9 mouse cellular contexts compared by ENCODE assay signal in the genomic region with DNA sequence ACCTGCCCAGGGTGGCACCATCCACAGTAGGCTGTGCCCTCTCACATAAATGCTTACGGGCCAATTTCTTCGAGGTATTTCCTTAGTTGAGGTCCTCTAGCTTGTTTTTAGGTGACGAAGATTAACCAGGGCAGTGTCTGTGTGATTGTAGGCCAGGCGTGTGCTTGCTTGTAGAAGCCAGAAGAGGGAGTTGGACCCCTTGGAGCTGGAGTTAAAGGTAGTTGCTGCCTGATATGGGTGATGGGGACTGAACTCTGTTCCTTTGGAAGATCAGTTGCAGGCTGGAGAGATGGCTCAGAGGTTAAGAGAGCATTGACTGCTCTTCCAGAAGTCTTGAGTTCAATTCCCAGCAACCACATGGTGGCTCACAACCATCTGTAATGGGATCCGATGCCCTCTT. TPM values are rescaled to one million over a fixed set of nuclear protein-coding genes. Genes with fewer than 3 reads are reported as not detected.
A peak's percentile ranks its signal among the peaks of the same experiment; 100 is the strongest.
DNase-seq lines count a peak whose midpoint lies in the region; ATAC-seq and TF ChIP-seq lines count a peak whose summit lies in the region.
"Had no signal": no experiment of that assay in that cellular context is flagged by ENCODE, and none has a peak within 500 bp of the region (broad histone marks: within the 10 kb centered on the region; RNA-seq: fewer than 3 reads in every experiment).

No protein-coding gene starts in this region.

- H3K4me3 ChIP-seq in lung, embryonic 16.5 days (ENCODE audit: low read length) = peak overlapping the region; percentile 89
- peak overlapping the region; percentile 73; the same call in 1 of the 2 replicates for H3K4me3 ChIP-seq in forebrain, embryonic 11.5 days (ENCODE audit: low read depth, low read length)
- H3K4me3 ChIP-seq in limb, embryonic 14.5 days (replicated peaks; ENCODE audit: low read length) = peak overlapping the region; percentile 75
- peak overlapping the region; percentile 87 for H3K4me3 ChIP-seq in stomach, embryonic 14.5 days (ENCODE audit: low read depth, low read length)

- H3K27ac ChIP-seq in lung, embryonic 16.5 days (ENCODE audit: low read length) = no peak overlapping the region
- no peak overlapping the region for H3K27ac ChIP-seq in forebrain, embryonic 11.5 days (ENCODE audit: low read depth, low read length)
- H3K27ac ChIP-seq in limb, embryonic 14.5 days (replicated peaks; ENCODE audit: low read depth, low read length) = no peak overlapping the region
- H3K27ac ChIP-seq in stomach, embryonic 14.5 days (ENCODE audit: low read length) = no peak overlapping the region

- H3K36me3 ChIP-seq in lung, embryonic 16.5 days (ENCODE audit: control insufficient read depth, insufficient read depth, low read length) = peaks cover 14% of the 10 kb centered on the region
- no peaks in the 10 kb centered on the region for H3K36me3 ChIP-seq in forebrain, embryonic 11.5 days (ENCODE audit: control insufficient read depth, insufficient read depth, low read length)
- peaks cover 31% of the 10 kb centered on the region for H3K36me3 ChIP-seq in limb, embryonic 14.5 days (ENCODE audit: control insufficient read depth, insufficient read depth, low read length)
- peaks cover 15% of the 10 kb centered on the region for H3K36me3 ChIP-seq in stomach, embryonic 14.5 days (ENCODE audit: control insufficient read depth, insufficient read depth, low read length)

- ATAC-seq in lung, embryonic 16.5 days (ENCODE audit: low read depth) = no peak
- ATAC-seq in forebrain, embryonic 11.5 days (replicated peaks; ENCODE audit: low FRiP score) = no peak
- ATAC-seq in limb, embryonic 14.5 days (ENCODE audit: low FRiP score, low read depth) = no peak
- ATAC-seq in stomach, embryonic 14.5 days (ENCODE audit: insufficient number of reproducible peaks, insufficient read depth, low FRiP score, low read depth) = no peak

- no peaks in the 10 kb centered on the region for H3K9me3 ChIP-seq in lung, embryonic 16.5 days (ENCODE audit: control insufficient read depth, low read length)
- H3K9me3 ChIP-seq in forebrain, embryonic 11.5 days (ENCODE audit: control insufficient read depth, low read length) = no peaks in the 10 kb centered on the region
- H3K9me3 ChIP-seq in limb, embryonic 14.5 days (ENCODE audit: control insufficient read depth, low read length) = no peaks in the 10 kb centered on the region
- no peaks in the 10 kb centered on the region for H3K9me3 ChIP-seq in stomach, embryonic 14.5 days (ENCODE audit: control insufficient read depth, low read depth, low read length)

- H3K27me3 ChIP-seq in lung, embryonic 16.5 days (ENCODE audit: control insufficient read depth, insufficient read depth, low read depth, low read length) = no peaks in the 10 kb centered on the region
- no peaks in the 10 kb centered on the region for H3K27me3 ChIP-seq in forebrain, embryonic 11.5 days (ENCODE audit: control insufficient read depth, insufficient read depth, low read length)
- no peaks in the 10 kb centered on the region for H3K27me3 ChIP-seq in limb, embryonic 14.5 days (ENCODE audit: control insufficient read depth, insufficient read depth, low read length)
- no peaks in the 10 kb centered on the region for H3K27me3 ChIP-seq in stomach, embryonic 14.5 days (ENCODE audit: control insufficient read depth, insufficient read depth, low read length)

- peaks cover 20% of the 10 kb centered on the region for H3K4me1 ChIP-seq in lung, embryonic 16.5 days (replicated peaks; ENCODE audit: control insufficient read depth, insufficient read depth, low read length)
- H3K4me1 ChIP-seq in forebrain, embryonic 11.5 days (replicated peaks; ENCODE audit: control insufficient read depth, insufficient read depth, low read length) = peaks cover 4% of the 10 kb centered on the region; the same call in 1 of the 2 replicates
- peaks cover 11% of the 10 kb centered on the region for H3K4me1 ChIP-seq in limb, embryonic 14.5 days (ENCODE audit: control insufficient read depth, insufficient read depth, low read length)
- peaks cover 6% of the 10 kb centered on the region; the same call in 1 of the 2 replicates for H3K4me1 ChIP-seq in stomach, embryonic 14.5 days (ENCODE audit: control insufficient read depth, insufficient read depth, low read length)

- no peak for TF ChIP-seq POLR2A in limb, embryonic 14.5 days (IDR thresholded peaks at IDR 0.05; ENCODE audit: borderline replicate concordance, extremely low read depth, insufficient read depth, insufficient read length)

- WGBS in lung, embryonic 16.5 days = 78% methylated on average over 5 of the region's 5 CpGs
- 87% methylated on average over 5 of the region's 5 CpGs for WGBS in forebrain, embryonic 11.5 days
- 87% methylated on average over 5 of the region's 5 CpGs for WGBS in limb, embryonic 14.5 days
- WGBS in stomach, embryonic 14.5 days = 79% methylated on average over 5 of the region's 5 CpGs

- no peak for DNase-seq in lung, adult 18-20 months
- no peak for DNase-seq in forebrain, embryonic 11.5 days (ENCODE audit: low spot score)
- DNase-seq in limb, embryonic 14.5 days (ENCODE audit: low spot score) = no peak
- no peak for DNase-seq in layer of hippocampus, postnatal 10 days (ENCODE audit: low spot score in 2 of 2)
- DNase-seq in adrenal gland, postnatal 4 days (ENCODE audit: low spot score in 2 of 2) = no peak
- no peak for DNase-seq in gastrocnemius, postnatal 4 days (ENCODE audit: low spot score in 2 of 2)
- DNase-seq: kidney, adult 8-10 months had no signal

- peak overlapping the region; percentile 85 for H3K4me2 ChIP-seq in lung, embryonic 16.5 days (ENCODE audit: low read depth, low read length)
- H3K4me2 ChIP-seq in forebrain, embryonic 11.5 days (ENCODE audit: low read depth, low read length, severe bottlenecking) = no peak overlapping the region
- peak overlapping the region; percentile 78 for H3K4me2 ChIP-seq in limb, embryonic 14.5 days (replicated peaks; ENCODE audit: low read depth, low read length, severe bottlenecking)
- H3K4me2 ChIP-seq in stomach, embryonic 14.5 days (replicated peaks; ENCODE audit: low read depth, low read length) = peak overlapping the region; percentile 81

- peak overlapping the region; percentile 88 for H3K9ac ChIP-seq in lung, embryonic 16.5 days (ENCODE audit: low read length)
- H3K9ac ChIP-seq in forebrain, embryonic 11.5 days (ENCODE audit: low read length) = no peak overlapping the region
- peak overlapping the region; percentile 86 for H3K9ac ChIP-seq in limb, embryonic 14.5 days (ENCODE audit: low read depth, low read length, severe bottlenecking)
- peak overlapping the region; percentile 89; the same call in 1 of the 2 replicates for H3K9ac ChIP-seq in stomach, embryonic 14.5 days (replicated peaks; ENCODE audit: low read depth, low read length)

RNA-seq across cellular contexts. Expression of gene Ggcx, which starts 1.1 kb away (rescaled TPM):
- polyA plus RNA-seq in lung, embryonic 16.5 days (2015; fragmentation: Nextera tagmentation; extraction: Ambion mirVana) = 38.7 and 42.6 TPM in 2 replicates
- 11.7 and 13.5 TPM in 2 replicates for polyA plus RNA-seq in forebrain, embryonic 11.5 days (2014; fragmentation: Nextera tagmentation; extraction: Ambion mirVana)
- polyA plus RNA-seq in limb, embryonic 14.5 days (2012; rRNA removed) = 44.9 and 59.8 TPM in 2 replicates
- polyA plus RNA-seq in limb, embryonic 14.5 days (2014; fragmentation: Nextera tagmentation; extraction: Ambion mirVana) = 15.3 and 18.4 TPM in 2 replicates
- 23.2 TPM in 2 replicates for polyA plus RNA-seq in stomach, embryonic 14.5 days (2014; fragmentation: Nextera tagmentation; extraction: Ambion mirVana)
- total RNA-seq in layer of hippocampus, postnatal 10 days (2021) = 10 to 100 TPM; 20.3 to 20.5 TPM
- total RNA-seq in adrenal gland, postnatal 4 days (2021) = 10 to 100 TPM; 45.5 to 48.9 TPM
- total RNA-seq in gastrocnemius, postnatal 4 days (2021) = 10 to 100 TPM; 24.6 to 27.6 TPM

RNA-seq across cellular contexts. Expression of gene Mat2a, which starts 24.2 kb away (rescaled TPM):
- 336 and 340 TPM in 2 replicates for polyA plus RNA-seq in lung, embryonic 16.5 days (2015; fragmentation: Nextera tagmentation; extraction: Ambion mirVana)
- 504 and 506 TPM in 2 replicates for polyA plus RNA-seq in forebrain, embryonic 11.5 days (2014; fragmentation: Nextera tagmentation; extraction: Ambion mirVana)
- polyA plus RNA-seq in limb, embryonic 14.5 days (2012; rRNA removed) = 252 and 285 TPM in 2 replicates
- 352 and 392 TPM in 2 replicates for polyA plus RNA-seq in limb, embryonic 14.5 days (2014; fragmentation: Nextera tagmentation; extraction: Ambion mirVana)
- 333 and 352 TPM in 2 replicates for polyA plus RNA-seq in stomach, embryonic 14.5 days (2014; fragmentation: Nextera tagmentation; extraction: Ambion mirVana)
- 100 to 1,000 TPM; 173 to 191 TPM for total RNA-seq in layer of hippocampus, postnatal 10 days (2021)
- total RNA-seq in adrenal gland, postnatal 4 days (2021) = 100 to 1,000 TPM; 237 to 266 TPM
- total RNA-seq in gastrocnemius, postnatal 4 days (2021) = 100 to 1,000 TPM; 220 to 262 TPM

RNA-seq across cellular contexts. Expression of gene Vamp8, which starts 24.7 kb away (rescaled TPM):
- 217 and 246 TPM in 2 replicates for polyA plus RNA-seq in lung, embryonic 16.5 days (2015; fragmentation: Nextera tagmentation; extraction: Ambion mirVana)
- polyA plus RNA-seq in forebrain, embryonic 11.5 days (2014; fragmentation: Nextera tagmentation; extraction: Ambion mirVana) = 34.1 and 35.6 TPM in 2 replicates
- 110 and 125 TPM in 2 replicates for polyA plus RNA-seq in limb, embryonic 14.5 days (2012; rRNA removed)
- polyA plus RNA-seq in limb, embryonic 14.5 days (2014; fragmentation: Nextera tagmentation; extraction: Ambion mirVana) = 163 and 173 TPM in 2 replicates
- 194 and 206 TPM in 2 replicates for polyA plus RNA-seq in stomach, embryonic 14.5 days (2014; fragmentation: Nextera tagmentation; extraction: Ambion mirVana)
- 10 to 100 TPM; 11.1 to 13.8 TPM for total RNA-seq in layer of hippocampus, postnatal 10 days (2021)
- 100 to 1,000 TPM; 120 to 136 TPM for total RNA-seq in adrenal gland, postnatal 4 days (2021)
- 10 to 100 TPM; 72.0 to 72.9 TPM for total RNA-seq in gastrocnemius, postnatal 4 days (2021)

RNA-seq across cellular contexts. Expression of gene Vamp5, which starts 34.9 kb away (rescaled TPM):
- 43.0 and 46.3 TPM in 2 replicates for polyA plus RNA-seq in lung, embryonic 16.5 days (2015; fragmentation: Nextera tagmentation; extraction: Ambion mirVana)
- polyA plus RNA-seq in forebrain, embryonic 11.5 days (2014; fragmentation: Nextera tagmentation; extraction: Ambion mirVana) = 8.1 and 11.9 TPM in 2 replicates
- polyA plus RNA-seq in limb, embryonic 14.5 days (2012; rRNA removed) = 14.5 and 16.6 TPM in 2 replicates
- 20.8 and 24.5 TPM in 2 replicates for polyA plus RNA-seq in limb, embryonic 14.5 days (2014; fragmentation: Nextera tagmentation; extraction: Ambion mirVana)
- polyA plus RNA-seq in stomach, embryonic 14.5 days (2014; fragmentation: Nextera tagmentation; extraction: Ambion mirVana) = 22.6 and 26.3 TPM in 2 replicates
- total RNA-seq in layer of hippocampus, postnatal 10 days (2021) = 1 to 10 TPM; 4.2 to 4.6 TPM
- total RNA-seq in adrenal gland, postnatal 4 days (2021) = 10 to 100 TPM; 33.0 to 40.5 TPM
- 10 to 100 TPM; 17.5 to 21.9 TPM for total RNA-seq in gastrocnemius, postnatal 4 days (2021)

RNA-seq across cellular contexts. Expression of gene Rnf181, which starts 48.4 kb away (rescaled TPM):
- polyA plus RNA-seq in lung, embryonic 16.5 days (2015; fragmentation: Nextera tagmentation; extraction: Ambion mirVana) = 149 and 152 TPM in 2 replicates
- 102 and 106 TPM in 2 replicates for polyA plus RNA-seq in forebrain, embryonic 11.5 days (2014; fragmentation: Nextera tagmentation; extraction: Ambion mirVana)
- polyA plus RNA-seq in limb, embryonic 14.5 days (2012; rRNA removed) = 65.7 and 79.5 TPM in 2 replicates
- 84.4 and 85.6 TPM in 2 replicates for polyA plus RNA-seq in limb, embryonic 14.5 days (2014; fragmentation: Nextera tagmentation; extraction: Ambion mirVana)
- 106 and 109 TPM in 2 replicates for polyA plus RNA-seq in stomach, embryonic 14.5 days (2014; fragmentation: Nextera tagmentation; extraction: Ambion mirVana)
- 10 to 100 TPM; 69.4 to 71.1 TPM for total RNA-seq in layer of hippocampus, postnatal 10 days (2021)
- total RNA-seq in adrenal gland, postnatal 4 days (2021) = 100 to 1,000 TPM; 329 to 344 TPM
- total RNA-seq in gastrocnemius, postnatal 4 days (2021) = 10 to 100 TPM; 36.8 to 41.5 TPM
